Mouse (Mus musculus) forebrain, postnatal 0 days (tissue): ENCODE results near the gene Cct8l1. TPM values are rescaled to one million over a fixed set of nuclear protein-coding genes. Genes with fewer than 3 reads are reported as not detected.

ENCODE experiments used
- ATAC-seq: fragments of 200-750 bp; cut with Nextera tagmentation; 2 replicates; pipeline ENCODE4 v1.8.0; 2017; ENCODE audit warnings: mild to moderate bottlenecking, moderate library complexity
- DNase-seq: peaks from one replicate; pipeline ENCODE4 v3.0.0-alpha.2; 2015
- H3K27ac ChIP-seq: fragments of 300-500 bp; sonication (generic); 2 replicates; pipeline ENCODE4 v1.5.1; 2014; ENCODE audit warnings: low read depth, mild to moderate bottlenecking, antibody characterized with exemption, low read length, moderate library complexity, mixed read lengths
- H3K27me3 ChIP-seq: fragments of 300-500 bp; sonication (generic); 2 replicates; pipeline ENCODE4 v1.6.1; 2014; ENCODE audit warnings: mild to moderate bottlenecking, low read length, mixed read lengths; ENCODE audit not compliant: insufficient read depth
- H3K36me3 ChIP-seq: fragments of 300-500 bp; sonication (generic); 2 replicates; pipeline ENCODE4 v1.6.1; 2014; ENCODE audit warnings: mild to moderate bottlenecking, moderate library complexity; ENCODE audit not compliant: insufficient read depth
- H3K4me1 ChIP-seq: fragments of 300-500 bp; sonication (generic); 2 replicates; pipeline ENCODE4 v1.6.1; 2014; ENCODE audit warnings: antibody characterized with exemption; ENCODE audit not compliant: insufficient read depth
- H3K4me2 ChIP-seq: fragments of 300-500 bp; sonication (generic); 2 replicates; pipeline ENCODE4 v1.6.1; 2014; ENCODE audit warnings: low read depth, mild to moderate bottlenecking, moderate library complexity
- H3K4me3 ChIP-seq: fragments of 300-500 bp; sonication (generic); 2 replicates; pipeline ENCODE4 v1.5.1; 2014; ENCODE audit warnings: low read depth, low read length, mixed read lengths
- H3K9ac ChIP-seq: fragments of 300-500 bp; sonication (generic); 2 replicates; pipeline ENCODE4 v1.6.1; 2014; ENCODE audit warnings: mild to moderate bottlenecking
- H3K9me3 ChIP-seq: fragments of 300-500 bp; sonication (generic); 2 replicates; pipeline ENCODE4 v1.6.1; 2016; ENCODE audit warnings: low read length
- CTCF ChIP-seq: sonication (generic); IDR thresholded peaks from 2 replicates; pipeline ENCODE4 v1.5.1; 2016; ENCODE audit warnings: antibody characterized with exemption, control low read depth, low read depth
- WGBS: fragments of 180-500 bp; shearing (Covaris S2); extraction: QIAGEN DNeasy Blood & Tissue Kit; methylation state at CpG from one replicate; pipeline ENCODE4 v1.1.7; 2014; 5-methylcytosine and 5-hydroxymethylcytosine counted together
- polyA plus RNA-seq: library from polyadenylated mRNA; unstranded; fragments of >200 nt; fragmentation: Nextera tagmentation; extraction: Ambion mirVana; gene quantifications from 2 replicates; pipeline ENCODE4 v1.2.1, GENCODE M21; 2015
- total RNA-seq: library from RNA; depleted of rRNA; stranded (reverse); fragments of >200 nt; gene quantifications from 2 replicates; pipeline ENCODE4 v1.2.3, GENCODE M21; 2014

Cct8l1 gene
- total and polyA plus RNA-seq, 2 experiments from 2014 or later: not detected

GRCm38 (mm10) chr5:25529529-25530421 is 13.9 kb downstream of the Cct8l1 start:
- peak; percentile 49 for TF ChIP-seq CTCF
- 1% methylated on average over 71 of the region's 87 CpGs for WGBS
- Histone ChIP-seq H3K27ac (peak overlapping the region; percentile 96), H3K4me2 (peak overlapping the region; percentile 76), H3K9me3 (no peaks in the 10 kb centered on the region), H3K36me3 (no peaks in the 10 kb centered on the region), H3K9ac (peak overlapping the region; percentile 86), H3K4me3 (peak overlapping the region; percentile 69), H3K27me3 (no peaks in the 10 kb centered on the region), H3K4me1 (no peaks in the 10 kb centered on the region)
- peak; percentile 98 for ATAC-seq
- DNase-seq: peak; percentile 99

DNA sequence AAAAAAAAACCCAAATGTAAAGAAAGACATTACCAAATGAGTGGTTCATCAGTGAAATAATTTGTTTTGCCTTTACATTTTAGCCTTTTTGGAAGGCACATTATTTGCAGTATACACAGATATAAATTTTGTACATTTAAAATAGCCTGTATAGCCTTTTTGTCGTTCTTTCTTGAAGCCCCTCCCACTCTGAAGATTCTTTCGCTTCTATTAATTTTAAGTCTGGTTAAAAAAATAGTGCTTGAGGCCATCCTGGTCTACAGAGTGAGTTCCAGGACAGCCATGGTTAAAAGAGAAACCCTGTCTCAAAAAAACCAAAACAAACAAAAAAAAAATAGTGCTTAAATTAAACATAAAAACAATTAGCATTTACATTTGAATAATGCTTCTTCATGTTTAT is 14.8 kb downstream of the Cct8l1 start:
- Histone ChIP-seq H3K27ac (peak overlapping the region; percentile 96; the same call in 1 of the 2 replicates), H3K9ac (peak overlapping the region; percentile 86), H3K4me1 (no peaks in the 10 kb centered on the region), H3K4me2 (peak overlapping the region; percentile 76), H3K27me3 (no peaks in the 10 kb centered on the region), H3K4me3 (peak overlapping the region; percentile 69), H3K36me3 (no peaks in the 10 kb centered on the region), H3K9me3 (no peaks in the 10 kb centered on the region)
- TF ChIP-seq CTCF: no peak
- DNase-seq (no peak), ATAC-seq (no peak)
- 7% methylated on average over 2 of the region's 2 CpGs for WGBS

DNA sequence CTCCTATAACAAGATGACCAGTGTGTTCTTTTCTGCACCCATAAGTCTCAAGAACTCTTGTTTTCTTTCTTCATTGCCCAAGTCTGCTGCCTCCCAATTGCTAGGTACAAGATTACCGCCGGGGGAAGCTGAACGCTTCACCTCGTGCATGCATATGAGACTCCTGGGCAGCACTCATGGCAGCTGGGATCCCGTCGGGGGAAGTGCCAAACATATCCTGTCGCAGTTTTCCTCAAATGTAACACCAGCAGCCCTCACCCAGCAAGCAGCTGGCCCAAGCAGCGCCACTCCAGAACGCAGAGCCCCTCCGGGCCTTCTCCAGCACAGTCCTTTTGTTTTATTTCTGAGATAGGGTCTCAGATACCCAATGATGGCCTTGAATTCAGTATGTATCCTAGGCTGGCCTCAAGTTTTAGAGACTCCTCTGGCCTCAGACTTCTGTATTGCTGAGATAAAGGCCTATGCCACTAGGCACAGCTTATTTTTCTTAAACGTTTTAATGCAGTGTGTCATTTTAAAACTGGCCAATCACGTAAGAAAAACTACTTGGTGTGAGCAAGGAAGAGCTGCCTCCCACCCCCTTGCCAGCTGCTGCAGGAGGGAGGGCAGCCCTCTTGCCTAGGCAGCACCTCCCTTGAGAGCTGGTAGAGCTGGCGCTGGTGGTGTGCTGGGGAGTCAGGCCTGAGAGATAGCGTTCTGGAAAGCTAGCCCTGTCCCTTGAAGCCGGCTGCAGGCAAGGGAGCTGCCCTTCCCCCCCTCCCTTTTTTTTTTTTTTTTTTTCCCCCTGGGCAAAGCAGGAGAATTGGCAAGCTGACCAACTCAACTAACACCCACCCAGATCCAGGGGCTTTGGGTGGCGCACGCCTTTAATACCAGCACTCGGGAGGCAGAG is 16.6 kb downstream of the Cct8l1 start:
- TF ChIP-seq CTCF: no peak
- Histone ChIP-seq H3K4me2 (no peak overlapping the region), H3K9ac (no peak overlapping the region), H3K9me3 (no peaks in the 10 kb centered on the region), H3K4me1 (no peaks in the 10 kb centered on the region), H3K36me3 (no peaks in the 10 kb centered on the region), H3K27me3 (no peaks in the 10 kb centered on the region), H3K27ac (no peak overlapping the region), H3K4me3 (no peak overlapping the region)
- no peak for ATAC-seq
- peak; percentile 1 for DNase-seq
- WGBS: 50% methylated on average over 18 of the region's 18 CpGs

- TF ChIP-seq CTCF: no peak
- Histone ChIP-seq H3K4me1 (no peaks in the 10 kb centered on the region), H3K27ac (no peak overlapping the region), H3K4me2 (no peak overlapping the region), H3K9ac (no peak overlapping the region), H3K27me3 (no peaks in the 10 kb centered on the region), H3K9me3 (no peaks in the 10 kb centered on the region), H3K4me3 (no peak overlapping the region), H3K36me3 (no peaks in the 10 kb centered on the region)
- 94% methylated on average over 5 of the region's 5 CpGs for WGBS
- no peak for ATAC-seq
- DNase-seq: no peak
These were observed 17.4 kb downstream of the Cct8l1 start for GRCm38 (mm10) chr5:25533298-25533697.

GRCm38 (mm10) chr5:25535566-25535965 is 19.7 kb downstream of the Cct8l1 start:
- H3K27me3 ChIP-seq: no peaks in the 10 kb centered on the region
- no peaks in the 10 kb centered on the region for H3K4me1 ChIP-seq
- H3K36me3 ChIP-seq: no peaks in the 10 kb centered on the region
- no peak overlapping the region for H3K9ac ChIP-seq
- ATAC-seq (no peak), DNase-seq (no peak)
- TF ChIP-seq CTCF: no peak
- no peaks in the 10 kb centered on the region for H3K9me3 ChIP-seq
- H3K27ac ChIP-seq: no peak overlapping the region
- no peak overlapping the region for H3K4me3 ChIP-seq
- H3K4me2 ChIP-seq: no peak overlapping the region
- 89% methylated on average over 2 of the region's 2 CpGs for WGBS

- Histone ChIP-seq H3K36me3 (no peaks in the 10 kb centered on the region), H3K4me2 (no peak overlapping the region), H3K27ac (no peak overlapping the region), H3K4me3 (no peak overlapping the region), H3K27me3 (no peaks in the 10 kb centered on the region), H3K9ac (no peak overlapping the region), H3K4me1 (no peaks in the 10 kb centered on the region), H3K9me3 (no peaks in the 10 kb centered on the region)
- no peak for TF ChIP-seq CTCF
- 38% methylated on average over 2 of the region's 2 CpGs for WGBS
- no peak for ATAC-seq
- DNase-seq: no peak
These were observed 20.6 kb downstream of the Cct8l1 start for GRCm38 (mm10) chr5:25536451-25536850.
